9 mouse cellular contexts compared by ENCODE assay signal in genomic region chr2:29648956-29649794, GRCm38 (mm10). TPM values are rescaled to one million over a fixed set of nuclear protein-coding genes. Genes with fewer than 3 reads are reported as not detected.
A peak's percentile ranks its signal among the peaks of the same experiment; 100 is the strongest.
DNase-seq lines count a peak whose midpoint lies in the region; ATAC-seq and TF ChIP-seq lines count a peak whose summit lies in the region.
"Had no signal": no experiment of that assay in that cellular context is flagged by ENCODE, and none has a peak within 500 bp of the region (broad histone marks: within the 10 kb centered on the region; RNA-seq: fewer than 3 reads in every experiment).

No protein-coding gene starts in this region.

- no peaks in the 10 kb centered on the region for H3K9me3 ChIP-seq in liver, embryonic 13.5 days (replicated peaks)
- H3K9me3 ChIP-seq in liver, embryonic 11.5 days (ENCODE audit: control insufficient read depth, low read length), result no peaks in the 10 kb centered on the region
- no peaks in the 10 kb centered on the region for H3K9me3 ChIP-seq in embryonic facial prominence, embryonic 15.5 days (replicated peaks)
- H3K9me3 ChIP-seq in kidney, embryonic 15.5 days (replicated peaks), result no peaks in the 10 kb centered on the region

- no peak for DNase-seq in liver, embryonic 13.5 days
- no peak for DNase-seq in liver, embryonic 11.5 days (ENCODE audit: low spot score)
- no peak for DNase-seq in frontal cortex, adult 2 months (ENCODE audit: extremely low spot score in 1 of 2, low spot score in 1 of 2)
- no peak for DNase-seq in adrenal gland, adult 8-10 months
- no peak for DNase-seq in retina, postnatal 1 day

- H3K36me3 ChIP-seq in liver, embryonic 13.5 days, result peaks cover 10% of the 10 kb centered on the region
- H3K36me3 ChIP-seq in liver, embryonic 11.5 days (ENCODE audit: control insufficient read depth, insufficient read depth, low read length), result no peaks in the 10 kb centered on the region
- H3K36me3 ChIP-seq in embryonic facial prominence, embryonic 15.5 days, result no peaks in the 10 kb centered on the region
- H3K36me3 ChIP-seq in kidney, embryonic 15.5 days, result no peaks in the 10 kb centered on the region
- H3K36me3 ChIP-seq in small intestine, adult 2 months (ENCODE audit: control insufficient read depth, insufficient read depth, low read length), result no peaks in the 10 kb centered on the region

- no peak overlapping the region for H3K9ac ChIP-seq in liver, embryonic 13.5 days
- H3K9ac ChIP-seq in liver, embryonic 11.5 days (ENCODE audit: low read depth, low read length), result no peak overlapping the region
- H3K9ac ChIP-seq in embryonic facial prominence, embryonic 15.5 days, result no peak overlapping the region
- H3K9ac ChIP-seq in kidney, embryonic 15.5 days, result no peak overlapping the region

- TF ChIP-seq CTCF in small intestine, adult 2 months (IDR thresholded peaks at IDR 0.05; ENCODE audit: extremely low read depth, insufficient read length, insufficient replicate concordance, low read depth, low read length), result no peak

- no peak overlapping the region for H3K4me2 ChIP-seq in liver, embryonic 13.5 days
- no peak overlapping the region; the same call in 1 of the 2 replicates for H3K4me2 ChIP-seq in liver, embryonic 11.5 days
- H3K4me2 ChIP-seq in embryonic facial prominence, embryonic 15.5 days (replicated peaks), result no peak overlapping the region
- H3K4me2 ChIP-seq in kidney, embryonic 15.5 days, result no peak overlapping the region

- H3K4me1 ChIP-seq in liver, embryonic 13.5 days (replicated peaks), result peaks cover 29% of the 10 kb centered on the region
- H3K4me1 ChIP-seq in liver, embryonic 11.5 days (replicated peaks; ENCODE audit: control insufficient read depth, insufficient read depth, low read length), result peaks cover 3% of the 10 kb centered on the region; the same call in 1 of the 2 replicates
- H3K4me1 ChIP-seq in embryonic facial prominence, embryonic 15.5 days, result peaks cover 34% of the 10 kb centered on the region
- peaks cover 19% of the 10 kb centered on the region for H3K4me1 ChIP-seq in kidney, embryonic 15.5 days
- peaks cover 5% of the 10 kb centered on the region; the same call in 1 of the 2 replicates for H3K4me1 ChIP-seq in small intestine, adult 2 months (ENCODE audit: control insufficient read depth, insufficient read depth, insufficient read length, low read length)

- H3K27ac ChIP-seq in liver, embryonic 13.5 days, result peak overlapping the region; percentile 43; the same call in 1 of the 2 replicates
- H3K27ac ChIP-seq in liver, embryonic 11.5 days (ENCODE audit: low read depth, low read length), result no peak overlapping the region
- H3K27ac ChIP-seq in embryonic facial prominence, embryonic 15.5 days (replicated peaks), result peak overlapping the region; percentile 28; the same call in 1 of the 2 replicates
- peak overlapping the region; percentile 62 for H3K27ac ChIP-seq in kidney, embryonic 15.5 days
- H3K27ac ChIP-seq in small intestine, adult 2 months (ENCODE audit: insufficient read depth, low read depth, low read length), result peak overlapping the region; percentile 76; the same call in 1 of the 2 replicates
- H3K27ac ChIP-seq: hindbrain, postnatal 0 days had no signal

- ATAC-seq in liver, embryonic 13.5 days (ENCODE audit: low read depth), result no peak
- ATAC-seq in liver, embryonic 11.5 days (replicated peaks; ENCODE audit: low FRiP score), result no peak
- no peak for ATAC-seq in embryonic facial prominence, embryonic 15.5 days (ENCODE audit: insufficient number of reproducible peaks, low FRiP score, low TSS enrichment, low read depth)
- ATAC-seq in kidney, embryonic 15.5 days (replicated peaks; ENCODE audit: low FRiP score), result no peak
- ATAC-seq: hindbrain, postnatal 0 days had no signal

- H3K4me3 ChIP-seq in liver, embryonic 13.5 days (replicated peaks), result no peak overlapping the region
- H3K4me3 ChIP-seq in liver, embryonic 11.5 days (ENCODE audit: low read depth, low read length), result no peak overlapping the region
- no peak overlapping the region for H3K4me3 ChIP-seq in embryonic facial prominence, embryonic 15.5 days (replicated peaks)
- no peak overlapping the region for H3K4me3 ChIP-seq in kidney, embryonic 15.5 days (replicated peaks)
- no peak overlapping the region for H3K4me3 ChIP-seq in small intestine, adult 2 months (ENCODE audit: low read depth, low read length)

- no peaks in the 10 kb centered on the region for H3K27me3 ChIP-seq in liver, embryonic 13.5 days
- H3K27me3 ChIP-seq in liver, embryonic 11.5 days (replicated peaks; ENCODE audit: control insufficient read depth, insufficient read depth, low read length), result no peaks in the 10 kb centered on the region
- H3K27me3 ChIP-seq in embryonic facial prominence, embryonic 15.5 days, result no peaks in the 10 kb centered on the region
- H3K27me3 ChIP-seq in kidney, embryonic 15.5 days, result 0 out of 2 replicates have a peak, but pooled peaks cover 4% of the 10 kb centered on the region
- H3K27me3 ChIP-seq in small intestine, adult 2 months (ENCODE audit: control insufficient read depth, insufficient read depth, low read length), result no peaks in the 10 kb centered on the region

- no peak for TF ChIP-seq POLR2A in small intestine, adult 2 months (IDR thresholded peaks at IDR 0.05; ENCODE audit: low read depth, low read length)

- WGBS in liver, embryonic 13.5 days (ENCODE audit: insufficient replicate concordance), result 27% methylated on average over 6 of the region's 6 CpGs
- WGBS in liver, embryonic 11.5 days, result 47% methylated on average over 6 of the region's 6 CpGs
- 56% methylated on average over 6 of the region's 6 CpGs for WGBS in embryonic facial prominence, embryonic 15.5 days
- 74% methylated on average over 6 of the region's 6 CpGs for WGBS in kidney, embryonic 15.5 days
- WGBS in small intestine, adult 2 months, result 61% methylated on average over 6 of the region's 6 CpGs

RNA-seq across cellular contexts. Expression of gene Rapgef1, which starts 29.7 kb away (rescaled TPM):
- polyA plus RNA-seq in liver, embryonic 13.5 days (2015; fragmentation: Nextera tagmentation; extraction: Ambion mirVana), result 5.3 and 5.4 TPM in 2 replicates
- 15.2 and 16.5 TPM in 2 replicates for polyA plus RNA-seq in liver, embryonic 11.5 days (2014; fragmentation: Nextera tagmentation; extraction: Ambion mirVana)
- 17.0 and 18.6 TPM in 2 replicates for polyA plus RNA-seq in embryonic facial prominence, embryonic 15.5 days (2015; fragmentation: Nextera tagmentation; extraction: Ambion mirVana)
- polyA plus RNA-seq in kidney, embryonic 15.5 days (2015; fragmentation: Nextera tagmentation; extraction: Ambion mirVana), result 12.4 and 13.8 TPM in 2 replicates
- 15.5 and 25.1 TPM in 2 replicates for polyA plus RNA-seq in small intestine, adult 2 months (2012; rRNA removed)
- 74.6 and 80.1 TPM in 2 replicates for polyA plus RNA-seq in frontal cortex, adult 2 months (2012; rRNA removed)
- total RNA-seq in adrenal gland, adult 8-10 months (2022), result 10 to 100 TPM; 48.7 to 53.6 (median 52.8) TPM
